Comparison of ENCODE assay signal across 9 mouse cellular contexts in genomic region chr15:85935627-85936049, GRCm38 (mm10). TPM values are rescaled to one million over a fixed set of nuclear protein-coding genes. Genes with fewer than 3 reads are reported as not detected.
DNase-seq lines count a peak whose midpoint lies in the region; ATAC-seq lines count a peak whose summit lies in the region.
"Had no signal": no experiment of that assay in that cellular context is flagged by ENCODE, and none has a peak within 500 bp of the region (broad histone marks: within the 10 kb centered on the region; RNA-seq: fewer than 3 reads in every experiment).

No protein-coding gene starts in this region.

- H3K9me3 ChIP-seq in heart, embryonic 11.5 days (replicated peaks; ENCODE audit: control insufficient read depth, low read length): no peaks in the 10 kb centered on the region
- no peaks in the 10 kb centered on the region for H3K9me3 ChIP-seq in limb, embryonic 10.5 days (replicated peaks)
- H3K9me3 ChIP-seq: embryonic facial prominence, embryonic 13.5 days had no signal

- intact Hi-C loops in heart, postnatal 25 days (cut with DNase I): no loop called here

- peaks cover 10% of the 10 kb centered on the region for H3K4me1 ChIP-seq in heart, embryonic 11.5 days (ENCODE audit: control insufficient read depth, insufficient read depth, low read length)
- H3K4me1 ChIP-seq in limb, embryonic 10.5 days: peaks cover 15% of the 10 kb centered on the region

- no peak overlapping the region for H3K4me2 ChIP-seq in heart, embryonic 11.5 days
- H3K4me2 ChIP-seq: embryonic facial prominence, embryonic 13.5 days had no signal

- no peaks in the 10 kb centered on the region for H3K27me3 ChIP-seq in heart, embryonic 11.5 days (ENCODE audit: control insufficient read depth, insufficient read depth, low read length)
- no peaks in the 10 kb centered on the region for H3K27me3 ChIP-seq in limb, embryonic 10.5 days (ENCODE audit: low read depth, poor library complexity, severe bottlenecking)
- H3K27me3 ChIP-seq: embryonic facial prominence, embryonic 13.5 days had no signal

- WGBS in heart, embryonic 11.5 days (ENCODE audit: insufficient replicate concordance): 14% methylated on average over 5 of the region's 5 CpGs
- 19% methylated on average over 5 of the region's 5 CpGs for WGBS in limb, embryonic 10.5 days

- peak; percentile 52 for ATAC-seq in heart, embryonic 11.5 days (replicated peaks; ENCODE audit: insufficient number of reproducible peaks, low FRiP score, low TSS enrichment)

- no peaks in the 10 kb centered on the region for H3K36me3 ChIP-seq in heart, embryonic 11.5 days (ENCODE audit: control insufficient read depth, insufficient read depth, low read length)
- no peaks in the 10 kb centered on the region for H3K36me3 ChIP-seq in limb, embryonic 10.5 days

- 0 out of 2 replicates have a peak overlapping the region, but pooled peaks have one; percentile 22 for H3K27ac ChIP-seq in heart, embryonic 11.5 days (ENCODE audit: low read depth, low read length)
- peak overlapping the region; percentile 61; the same call in 1 of the 2 replicates for H3K27ac ChIP-seq in limb, embryonic 10.5 days
- H3K27ac ChIP-seq: embryonic facial prominence, embryonic 13.5 days had no signal

- DNase-seq in heart, adult 11 months: peak; percentile 92
- no peak for DNase-seq in heart, postnatal 25 days (ENCODE audit: low spot score)
- DNase-seq in limb, embryonic 10.5 days (ENCODE audit: low spot score): peak; percentile 47
- DNase-seq in retina, postnatal 1 day: peak; percentile 61
- DNase-seq in cerebellum, postnatal 10 days: no peak
- no peak for DNase-seq in cerebellum, adult 11 months
- no peak for DNase-seq in thymus, postnatal 10 days (ENCODE audit: low spot score in 2 of 2)

- no peak overlapping the region for H3K4me3 ChIP-seq in heart, embryonic 11.5 days (ENCODE audit: low read depth, low read length)
- H3K4me3 ChIP-seq in limb, embryonic 10.5 days: no peak overlapping the region
- H3K4me3 ChIP-seq: embryonic facial prominence, embryonic 13.5 days had no signal

- H3K9ac ChIP-seq in heart, embryonic 11.5 days (ENCODE audit: low read depth, low read length): 0 out of 2 replicates have a peak overlapping the region, but pooled peaks have one; percentile 24
- H3K9ac ChIP-seq: embryonic facial prominence, embryonic 13.5 days had no signal

RNA-seq across cellular contexts. Expression of gene Trmu, which starts 56.5 kb away (rescaled TPM):
- total RNA-seq in heart, postnatal 25 days (2021): 10 to 100 TPM; 16.4 to 20.7 TPM
- 24.0 and 26.4 TPM in 2 replicates for polyA plus RNA-seq in heart, embryonic 11.5 days (2014; fragmentation: Nextera tagmentation; extraction: Ambion mirVana)
- 40.8 and 42.7 TPM in 2 replicates for polyA plus RNA-seq in limb, embryonic 10.5 days (2016; fragmentation: Nextera tagmentation; extraction: Ambion mirVana)

Comparison
In these comparisons a context has a peak if more than half of its experiments do, and no peak if none do; other contexts are left out.
1. DNase-seq: peak in heart, adult 11 months (single experiment), limb, embryonic 10.5 days (single experiment) and retina, postnatal 1 day (single experiment); none in heart, postnatal 25 days (single experiment), cerebellum, postnatal 10 days (0 of 2), cerebellum, adult 11 months (single experiment) and thymus, postnatal 10 days (0 of 2).